Mouse (Mus musculus) inflammation-experienced regulatory T-cells (primary cell): Measurements from ENCODE around the gene Tead4. TPM values are rescaled to one million over a fixed set of nuclear protein-coding genes. Genes with fewer than 3 reads are reported as not detected.

Experiments used
- polyA plus RNA-seq, 2 experiments: library from polyadenylated mRNA; unstranded; fragments of 100-300 nt; shearing (Covaris generic); gene quantifications; one replicate each; pipeline ENCODE4 v1.2.1; 2017

The Tead4 gene
- under 1 TPM in 1 of 2 experiments, not detected in 1; 0.43 TPM for polyA plus RNA-seq

DNA sequence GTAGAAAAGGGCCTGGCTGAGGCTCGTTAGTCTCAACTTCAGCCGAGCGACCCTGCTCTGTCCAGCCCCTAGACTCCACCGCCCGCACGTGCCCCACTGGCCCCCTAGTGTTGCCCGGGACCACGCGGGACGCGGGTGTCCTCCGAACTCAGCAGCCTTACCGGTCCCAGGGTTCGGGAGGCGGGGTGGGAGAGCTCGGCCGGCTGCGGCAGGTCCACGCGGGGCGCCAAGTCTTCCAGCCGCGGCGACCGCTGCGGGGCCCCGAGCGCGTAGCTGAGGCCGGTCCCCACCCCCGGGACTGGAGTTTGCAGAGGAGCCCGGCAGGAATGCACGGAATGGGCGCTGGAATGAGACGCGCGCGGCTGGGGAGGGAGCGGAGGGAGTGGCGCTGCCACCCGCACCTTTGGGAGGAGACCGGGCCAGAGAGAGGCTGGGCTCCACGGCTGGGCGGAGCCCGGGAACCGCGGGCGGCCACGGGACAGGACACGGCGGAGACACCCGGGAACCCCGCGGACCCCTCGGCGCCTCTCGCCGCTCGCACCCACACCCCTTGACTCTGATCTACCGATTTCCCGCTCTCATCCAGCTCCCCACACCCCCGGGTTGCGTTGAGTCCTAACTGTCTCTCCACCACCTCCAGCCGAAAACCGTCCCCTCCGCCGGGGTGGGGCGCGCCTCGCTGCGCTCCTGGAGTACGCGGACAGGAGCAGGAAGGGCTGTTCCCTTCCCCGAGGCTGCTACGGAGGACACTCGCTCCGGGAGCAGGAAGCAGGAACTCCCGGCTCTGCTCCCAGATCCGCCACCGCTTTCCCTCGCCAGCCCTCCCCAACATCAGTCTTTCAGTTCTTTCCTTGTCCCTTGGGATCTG, at the start of gene Tead4:
TSS of gene Tead4 (minus strand) at position 690 of the 868 bp plus-strand sequence.

Other genes starting within 250 kb of the Tead4 start
- gene Tspan9, start 157.2 kb downstream of the Tead4 start, polyA plus RNA-seq = 10 to 100 TPM in 1 of 2 experiments, under 1 TPM in 1; 0.96 to 12.8 TPM
- gene Tulp3, start 55.0 kb upstream of the Tead4 start, polyA plus RNA-seq = 1 to 10 TPM; 1.9 to 3.0 TPM
- gene Rhno1, start 62.1 kb upstream of the Tead4 start, polyA plus RNA-seq = 10 to 100 TPM; 42.4 to 48.2 TPM
- 1 to 10 TPM; 3.2 to 3.4 TPM for gene Foxm1, start 62.1 kb upstream of the Tead4 start, polyA plus RNA-seq
- gene Tex52, start 74.6 kb upstream of the Tead4 start, polyA plus RNA-seq = under 1 TPM in 1 of 2 experiments, not detected in 1; 0.27 TPM
- gene Gm44596, start 74.7 kb upstream of the Tead4 start, polyA plus RNA-seq = not detected
- gene Nrip2, start 98.5 kb upstream of the Tead4 start, polyA plus RNA-seq = 1 to 10 TPM; 1.1 to 2.8 TPM
- 10 to 100 TPM; 28.4 to 36.8 TPM for gene Itfg2, start 124.1 kb upstream of the Tead4 start, polyA plus RNA-seq
- 100 to 1,000 TPM; 150 to 196 TPM for gene Fkbp4, start 137.9 kb upstream of the Tead4 start, polyA plus RNA-seq
- under 1 TPM; 0.37 to 0.70 TPM for gene Pzp, start 225.9 kb upstream of the Tead4 start, polyA plus RNA-seq